Mouse (Mus musculus) lung, postnatal 0 days (tissue): ENCODE results near the gene Ube2o.

ENCODE experiments used
- CTCF ChIP-seq: IDR thresholded peaks from 2 replicates; pipeline ENCODE4 v1.5.1; 2016; ENCODE audit warnings: antibody characterized with exemption, mild to moderate bottlenecking
- EP300 ChIP-seq: IDR thresholded peaks from 2 replicates; pipeline ENCODE4 v1.6.1; 2016; ENCODE audit warnings: antibody characterized with exemption, mild to moderate bottlenecking, control low read depth

DNA sequence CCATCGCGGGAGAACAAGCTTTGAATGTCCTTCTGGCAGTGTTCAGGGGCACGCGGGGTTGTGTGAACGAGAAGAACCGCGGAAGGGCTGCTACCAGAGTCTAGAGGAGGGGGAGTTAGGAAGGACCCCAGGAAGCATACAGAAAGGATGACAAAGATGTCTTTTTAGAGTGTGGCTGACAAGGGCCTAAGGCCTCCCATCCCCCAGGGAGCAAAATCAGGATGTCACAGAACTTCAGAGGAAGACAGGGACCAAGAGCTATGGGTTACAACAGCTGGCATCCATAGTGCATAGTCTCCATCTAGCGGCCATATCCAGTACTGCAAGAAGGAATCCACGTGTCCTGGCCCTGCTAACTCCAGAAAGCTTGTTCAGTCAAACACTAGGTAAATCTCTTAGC lies 47.5 kb upstream of the Ube2o start:
- no peak for TF ChIP-seq EP300
- peak; percentile 99 for TF ChIP-seq CTCF
